Mouse (Mus musculus) bone marrow macrophage, adult 2 months (primary cell): ENCODE results near the gene Chit1.

Experiments used
- CTCF ChIP-seq: IDR thresholded peaks from 2 replicates; pipeline ENCODE4 v1.5.1; 2012; ENCODE audit warnings: low read depth, mild to moderate bottlenecking, low read length, moderate library complexity
- POLR2A ChIP-seq: IDR thresholded peaks from 2 replicates; pipeline ENCODE4 v1.6.1; 2012; ENCODE audit warnings: mild to moderate bottlenecking, low read depth, low read length, borderline replicate concordance

DNA sequence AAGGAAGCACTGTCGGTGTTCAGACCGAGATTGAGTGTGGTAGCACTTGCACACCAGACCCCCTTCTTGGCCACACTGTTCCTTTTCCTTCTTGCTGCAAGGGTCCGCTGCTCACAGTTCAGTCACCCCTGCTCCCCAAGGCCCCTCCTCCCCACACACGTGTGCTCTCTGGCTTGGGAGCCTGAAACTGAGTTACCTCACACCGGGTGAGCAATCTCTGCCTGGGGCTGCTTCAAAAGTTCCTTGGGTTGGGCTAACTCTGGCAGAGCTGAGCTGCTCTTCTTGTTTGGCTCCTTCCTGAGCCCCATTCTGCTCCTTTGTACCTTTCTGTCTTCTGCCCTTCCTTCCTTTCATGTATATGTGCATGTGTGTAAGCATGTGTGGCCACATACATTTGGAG is 2.5 kb downstream of the Chit1 start:
- TF ChIP-seq CTCF (no peak), POLR2A (no peak)
